Mouse (Mus musculus) CH12.LX (cell line): ENCODE results near the gene Ssh2.

ENCODE experiments used
- CTCF ChIP-seq, 2 experiments: IDR thresholded peaks in 1 of 2; conservative IDR thresholded peaks in 1 of 2; 2 replicates each; pipeline ENCODE4 v1.5.1; 2011 to 2012; ENCODE audit warnings: low read depth in 2 of 2, low read length in 2 of 2, improper control_type of control experiment in 1 of 2, inconsistent platforms in 1 of 2, mild to moderate bottlenecking in 1 of 2, moderate library complexity in 1 of 2
- EP300 ChIP-seq: IDR thresholded peaks from 2 replicates; pipeline ENCODE4 v1.6.1; 2011; ENCODE audit warnings: low read length, improper control_type of control experiment
- KAT2A ChIP-seq: IDR thresholded peaks from 2 replicates; pipeline ENCODE4 v1.6.1; 2012; ENCODE audit warnings: low read length, improper control_type of control experiment, inconsistent platforms; ENCODE audit not compliant: insufficient replicate concordance
- MYC ChIP-seq: IDR thresholded peaks from 2 replicates; pipeline ENCODE4 v1.6.1; 2011; ENCODE audit warnings: low read depth, mild to moderate bottlenecking, improper control_type of control experiment, low read length
- POLR2A ChIP-seq: IDR thresholded peaks from 2 replicates; pipeline ENCODE4 v1.6.1; 2011; ENCODE audit warnings: low read depth, mild to moderate bottlenecking, improper control_type of control experiment, low read length
- POLR2AphosphoS2 ChIP-seq: IDR thresholded peaks from 2 replicates; pipeline ENCODE4 v1.6.1; 2011; ENCODE audit warnings: low read depth, low read length, improper control_type of control experiment
- SIN3A ChIP-seq: IDR thresholded peaks from 2 replicates; pipeline ENCODE4 v1.6.1; 2012; ENCODE audit warnings: low read length, improper control_type of control experiment, inconsistent platforms
- USF1 ChIP-seq: IDR thresholded peaks from 2 replicates; pipeline ENCODE4 v1.6.1; 2014; ENCODE audit warnings: low read depth, mild to moderate bottlenecking, inconsistent platforms, low read length, improper control_type of control experiment
- ZMIZ1 ChIP-seq: IDR thresholded peaks from 2 replicates; pipeline ENCODE4 v1.6.1; 2012; ENCODE audit warnings: low read depth, mild to moderate bottlenecking, inconsistent platforms, low read length, improper control_type of control experiment

DNA sequence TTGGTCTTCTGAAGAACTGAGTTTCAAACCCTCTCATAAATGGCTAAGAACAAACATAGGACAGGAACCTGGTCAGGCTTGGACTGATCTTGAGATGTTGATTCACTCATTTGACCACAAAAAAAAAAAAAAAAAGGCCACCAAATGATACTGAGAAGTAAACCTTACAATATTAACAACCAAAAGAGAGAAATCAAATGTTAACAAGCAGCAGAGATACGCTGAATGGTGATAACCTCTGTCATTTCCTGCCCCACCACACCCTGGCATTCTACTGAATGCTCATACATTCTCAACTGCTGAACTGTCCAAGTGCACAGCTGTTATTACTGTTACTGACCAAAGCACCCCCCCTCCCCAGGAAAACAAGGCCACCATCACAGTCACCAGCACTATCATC, 15.4 kb upstream of the Ssh2 start:
- TF ChIP-seq CTCF (conservative IDR thresholded peaks at IDR 0.05 in 1 of 2, IDR thresholded peaks at IDR 0.05 in 1 of 2; ENCODE audit: low read depth in 2 of 2, low read length in 2 of 2), result no peak
- TF ChIP-seq EP300, result no peak
- TF ChIP-seq POLR2A, result no peak
- TF ChIP-seq USF1, result no peak
- no peak for TF ChIP-seq ZMIZ1
- TF ChIP-seq KAT2A, result no peak
- TF ChIP-seq SIN3A, result no peak
- no peak for TF ChIP-seq MYC
- no peak for TF ChIP-seq POLR2AphosphoS2
